Mouse (Mus musculus): ENCODE measurements around the gene Rab3c. TPM values are rescaled to one million over a fixed set of nuclear protein-coding genes. Genes with fewer than 3 reads are reported as not detected.

Gene Rab3c
- polyA plus RNA-seq, 1 experiment from 2014 or later: 211 TPM

- no peaks in the 10 kb centered on the region; the same call in 1 of the 2 replicates for H3K4me1 ChIP-seq (ENCODE audit: control insufficient read depth, insufficient read depth, low read length)
- no peaks in the 10 kb centered on the region for H3K27me3 ChIP-seq (ENCODE audit: control insufficient read depth, insufficient read depth, low read length)
- no peaks in the 10 kb centered on the region for H3K9me3 ChIP-seq (ENCODE audit: control insufficient read depth, low read length)
- H3K4me3 ChIP-seq (ENCODE audit: low read depth, low read length): no peak overlapping the region
- no peak overlapping the region for H3K9ac ChIP-seq (replicated peaks; ENCODE audit: low read depth, low read length)
- H3K27ac ChIP-seq (ENCODE audit: low read depth, low read length): no peak overlapping the region
- no peaks in the 10 kb centered on the region for H3K36me3 ChIP-seq (ENCODE audit: control insufficient read depth, insufficient read depth, low read length)
- 34% methylated on average over 7 of the region's 7 CpGs for WGBS
- no peak overlapping the region for H3K4me2 ChIP-seq (ENCODE audit: low read depth, low read length)
- peak; percentile 65; the same call in 1 of the 2 replicates for ATAC-seq (ENCODE audit: low read depth)
These were observed 61.6 kb downstream of the Rab3c start for GRCm38 (mm10) chr13:110219195-110219594.

- ATAC-seq (ENCODE audit: low read depth): no peak
- H3K27ac ChIP-seq (ENCODE audit: low read depth, low read length): peak overlapping the region; percentile 31; the same call in 1 of the 2 replicates
- no peaks in the 10 kb centered on the region for H3K27me3 ChIP-seq (ENCODE audit: control insufficient read depth, insufficient read depth, low read length)
- no peak overlapping the region for H3K4me3 ChIP-seq (ENCODE audit: low read depth, low read length)
- no peak overlapping the region for H3K9ac ChIP-seq (replicated peaks; ENCODE audit: low read depth, low read length)
- H3K9me3 ChIP-seq (ENCODE audit: control insufficient read depth, low read length): no peaks in the 10 kb centered on the region
- 67% methylated on average over 4 of the region's 4 CpGs for WGBS
- H3K4me2 ChIP-seq (ENCODE audit: low read depth, low read length): no peak overlapping the region
- H3K4me1 ChIP-seq (ENCODE audit: control insufficient read depth, insufficient read depth, low read length): no peaks in the 10 kb centered on the region; the same call in 1 of the 2 replicates
- no peaks in the 10 kb centered on the region for H3K36me3 ChIP-seq (ENCODE audit: control insufficient read depth, insufficient read depth, low read length)
These were observed 62.3 kb downstream of the Rab3c start for GRCm38 (mm10) chr13:110218497-110218896.

- no peak for ATAC-seq (ENCODE audit: low read depth)
These were observed 69.2 kb downstream of the Rab3c start for GRCm38 (mm10) chr13:110211526-110212075.

GRCm38 (mm10) chr13:110198906-110199305, 81.9 kb downstream of the Rab3c start:
- no peaks in the 10 kb centered on the region for H3K9me3 ChIP-seq (ENCODE audit: control insufficient read depth, low read length)
- no peaks in the 10 kb centered on the region for H3K4me1 ChIP-seq (ENCODE audit: control insufficient read depth, insufficient read depth, low read length)
- no peak for ATAC-seq (ENCODE audit: low read depth)
- no peak overlapping the region for H3K4me2 ChIP-seq (ENCODE audit: low read depth, low read length)
- 88% methylated on average over 5 of the region's 5 CpGs for WGBS
- H3K36me3 ChIP-seq (ENCODE audit: control insufficient read depth, insufficient read depth, low read length): no peaks in the 10 kb centered on the region
- H3K27ac ChIP-seq (ENCODE audit: low read depth, low read length): no peak overlapping the region
- no peak overlapping the region for H3K4me3 ChIP-seq (ENCODE audit: low read depth, low read length)
- H3K9ac ChIP-seq (replicated peaks; ENCODE audit: low read depth, low read length): no peak overlapping the region
- H3K27me3 ChIP-seq (ENCODE audit: control insufficient read depth, insufficient read depth, low read length): no peaks in the 10 kb centered on the region

More at GRCm38 (mm10) chr13:110211526-110212075, 69.2 kb downstream of the Rab3c start:
- H3K4me3 ChIP-seq (ENCODE audit: low read depth, low read length): no peak overlapping the region
- H3K36me3 ChIP-seq (ENCODE audit: control insufficient read depth, insufficient read depth, low read length): no peaks in the 10 kb centered on the region
- no peaks in the 10 kb centered on the region for H3K27me3 ChIP-seq (ENCODE audit: control insufficient read depth, insufficient read depth, low read length)
- no peak overlapping the region for H3K4me2 ChIP-seq (ENCODE audit: low read depth, low read length)
- 89% methylated on average over 8 of the region's 8 CpGs for WGBS
- H3K4me1 ChIP-seq (ENCODE audit: control insufficient read depth, insufficient read depth, low read length): no peaks in the 10 kb centered on the region
- no peak overlapping the region for H3K27ac ChIP-seq (ENCODE audit: low read depth, low read length)
- no peak overlapping the region for H3K9ac ChIP-seq (replicated peaks; ENCODE audit: low read depth, low read length)
- H3K9me3 ChIP-seq (ENCODE audit: control insufficient read depth, low read length): no peaks in the 10 kb centered on the region

GRCm38 (mm10) chr13:110190039-110190438, 90.8 kb downstream of the Rab3c start:
- Histone ChIP-seq H3K4me1 (ENCODE audit: control insufficient read depth, insufficient read depth, low read length) (peaks cover 4% of the 10 kb centered on the region; the same call in 1 of the 2 replicates), H3K4me2 (ENCODE audit: low read depth, low read length) (no peak overlapping the region), H3K4me3 (ENCODE audit: low read depth, low read length) (no peak overlapping the region), H3K27me3 (ENCODE audit: control insufficient read depth, insufficient read depth, low read length) (no peaks in the 10 kb centered on the region), H3K9me3 (ENCODE audit: control insufficient read depth, low read length) (no peaks in the 10 kb centered on the region), H3K36me3 (ENCODE audit: control insufficient read depth, insufficient read depth, low read length) (no peaks in the 10 kb centered on the region), H3K9ac (replicated peaks; ENCODE audit: low read depth, low read length) (no peak overlapping the region), H3K27ac (ENCODE audit: low read depth, low read length) (no peak overlapping the region)
- no peak for ATAC-seq (ENCODE audit: low read depth)
- 46% methylated on average over 1 of the region's 1 CpGs for WGBS

- Histone ChIP-seq H3K4me2 (ENCODE audit: low read depth, low read length) (no peak overlapping the region), H3K36me3 (ENCODE audit: control insufficient read depth, insufficient read depth, low read length) (no peaks in the 10 kb centered on the region), H3K27ac (ENCODE audit: low read depth, low read length) (no peak overlapping the region), H3K4me3 (ENCODE audit: low read depth, low read length) (no peak overlapping the region), H3K9me3 (ENCODE audit: control insufficient read depth, low read length) (no peaks in the 10 kb centered on the region), H3K9ac (replicated peaks; ENCODE audit: low read depth, low read length) (no peak overlapping the region), H3K27me3 (ENCODE audit: control insufficient read depth, insufficient read depth, low read length) (no peaks in the 10 kb centered on the region), H3K4me1 (ENCODE audit: control insufficient read depth, insufficient read depth, low read length) (peaks cover 18% of the 10 kb centered on the region)
- ATAC-seq (ENCODE audit: low read depth): no peak
- 68% methylated on average over 4 of the region's 4 CpGs for WGBS
These were observed 95.7 kb downstream of the Rab3c start for GRCm38 (mm10) chr13:110184963-110185685.

GRCm38 (mm10) chr13:110175651-110176050, 105.1 kb downstream of the Rab3c start:
- no peak overlapping the region for H3K27ac ChIP-seq (ENCODE audit: low read depth, low read length)
- H3K9me3 ChIP-seq (ENCODE audit: control insufficient read depth, low read length): no peaks in the 10 kb centered on the region
- H3K4me1 ChIP-seq (ENCODE audit: control insufficient read depth, insufficient read depth, low read length): no peaks in the 10 kb centered on the region
- no peak overlapping the region for H3K4me3 ChIP-seq (ENCODE audit: low read depth, low read length)
- no peaks in the 10 kb centered on the region for H3K36me3 ChIP-seq (ENCODE audit: control insufficient read depth, insufficient read depth, low read length)
- H3K9ac ChIP-seq (replicated peaks; ENCODE audit: low read depth, low read length): no peak overlapping the region
- WGBS: 83% methylated on average over 6 of the region's 6 CpGs
- ATAC-seq (ENCODE audit: low read depth): no peak
- no peak overlapping the region for H3K4me2 ChIP-seq (ENCODE audit: low read depth, low read length)
- no peaks in the 10 kb centered on the region for H3K27me3 ChIP-seq (ENCODE audit: control insufficient read depth, insufficient read depth, low read length)

- no peak overlapping the region for H3K4me3 ChIP-seq (ENCODE audit: low read depth, low read length)
- no peak overlapping the region for H3K4me2 ChIP-seq (ENCODE audit: low read depth, low read length)
- peaks cover 23% of the 10 kb centered on the region for H3K4me1 ChIP-seq (ENCODE audit: control insufficient read depth, insufficient read depth, low read length)
- H3K36me3 ChIP-seq (ENCODE audit: control insufficient read depth, insufficient read depth, low read length): no peaks in the 10 kb centered on the region
- ATAC-seq (ENCODE audit: low read depth): no peak
- no peaks in the 10 kb centered on the region for H3K9me3 ChIP-seq (ENCODE audit: control insufficient read depth, low read length)
- H3K9ac ChIP-seq (replicated peaks; ENCODE audit: low read depth, low read length): no peak overlapping the region
- no peak overlapping the region for H3K27ac ChIP-seq (ENCODE audit: low read depth, low read length)
- H3K27me3 ChIP-seq (ENCODE audit: control insufficient read depth, insufficient read depth, low read length): no peaks in the 10 kb centered on the region
- WGBS: 65% methylated on average over 3 of the region's 3 CpGs
These were observed 111.1 kb downstream of the Rab3c start for GRCm38 (mm10) chr13:110169669-110170068.

- Histone ChIP-seq H3K4me2 (ENCODE audit: low read depth, low read length) (no peak overlapping the region), H3K4me1 (ENCODE audit: control insufficient read depth, insufficient read depth, low read length) (peaks cover 23% of the 10 kb centered on the region), H3K36me3 (ENCODE audit: control insufficient read depth, insufficient read depth, low read length) (no peaks in the 10 kb centered on the region), H3K9me3 (ENCODE audit: control insufficient read depth, low read length) (no peaks in the 10 kb centered on the region), H3K9ac (replicated peaks; ENCODE audit: low read depth, low read length) (no peak overlapping the region), H3K27ac (ENCODE audit: low read depth, low read length) (no peak overlapping the region), H3K4me3 (ENCODE audit: low read depth, low read length) (no peak overlapping the region), H3K27me3 (ENCODE audit: control insufficient read depth, insufficient read depth, low read length) (no peaks in the 10 kb centered on the region)
- 56% methylated on average over 4 of the region's 4 CpGs for WGBS
- ATAC-seq (ENCODE audit: low read depth): no peak
These were observed 111.6 kb downstream of the Rab3c start for GRCm38 (mm10) chr13:110169152-110169551.
